Mouse (Mus musculus) stomach, postnatal 0 days (tissue): ENCODE data around the gene Pkn3.
A peak's percentile ranks its signal among the peaks of the same experiment; 100 is the strongest.
"Not testable (repeated sequence)": the region's sequence is repeated elsewhere in the genome, so short reads cannot be mapped to it uniquely, and the experiment has no call there.

ENCODE experiments used
- CTCF ChIP-seq: IDR thresholded peaks from 2 replicates; pipeline ENCODE4 v1.5.1; 2016; ENCODE audit warnings: antibody characterized with exemption, low read depth, mild to moderate bottlenecking, moderate library complexity
- EP300 ChIP-seq: optimal IDR thresholded peaks from 2 replicates; pipeline ENCODE3; 2016; ENCODE audit warnings: antibody characterized with exemption

DNA sequence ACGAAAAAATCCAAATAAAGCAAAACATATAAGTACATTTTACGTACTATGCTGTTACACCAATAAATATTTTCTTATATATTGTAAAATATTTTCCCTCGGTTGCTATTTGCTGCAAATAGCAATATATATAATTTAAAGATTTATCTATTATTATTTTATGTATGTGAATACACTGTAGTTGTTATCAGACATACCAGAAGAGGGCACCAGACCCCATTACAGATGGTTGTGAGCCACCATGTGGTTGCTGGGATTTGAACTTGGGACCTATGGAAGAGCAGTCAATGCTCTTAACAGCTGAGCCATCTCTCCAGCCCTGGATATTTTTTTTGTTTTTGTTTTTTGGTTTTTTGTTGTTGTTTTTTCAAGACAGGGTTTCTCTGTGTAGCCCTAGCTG lies 22.2 kb upstream of the Pkn3 start:
- TF ChIP-seq EP300 = not testable (repeated sequence)
- peak; percentile 36 for TF ChIP-seq CTCF
